15 mouse cellular contexts compared by ENCODE assay signal in the genomic region with DNA sequence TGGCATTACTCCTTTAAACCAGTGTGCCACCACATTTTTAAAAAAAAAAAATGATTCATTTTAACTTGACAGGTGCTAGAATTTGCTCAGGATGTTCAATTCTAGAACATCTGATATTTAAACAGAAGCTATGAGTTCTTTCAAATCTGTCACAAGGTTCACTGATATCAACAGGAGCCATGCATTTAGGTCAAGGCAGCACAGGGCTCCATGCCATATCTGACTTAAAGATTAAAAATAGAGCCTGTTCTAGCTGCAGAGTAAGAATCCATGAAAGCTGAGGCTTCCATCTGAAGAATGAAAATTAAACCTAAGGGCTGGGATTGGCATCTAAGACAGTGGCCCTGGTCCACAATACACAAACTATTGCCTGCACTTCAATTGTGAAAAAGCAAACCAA.
"Had no signal": no experiment of that assay in that cellular context is flagged by ENCODE, and none has a peak within 500 bp of the region (broad histone marks: within the 10 kb centered on the region; RNA-seq: fewer than 3 reads in every experiment).

No protein-coding gene starts in this region.

- DNase-seq: kidney, postnatal 4 days; liver; liver, embryonic 13.5 days; liver, postnatal 0 days; lung, postnatal 14 days; thymus, postnatal 4 days had no signal

- ATAC-seq: midbrain, embryonic 15.5 days had no signal

- H3K9me3 ChIP-seq: limb, embryonic 12.5 days; liver, embryonic 13.5 days; lung, embryonic 15.5 days; megakaryocyte, embryonic 14.5 days; midbrain, embryonic 15.5 days; neural tube, embryonic 12.5 days had no signal

- H3K27ac ChIP-seq: layer of hippocampus, adult 2 months; limb, embryonic 12.5 days; liver, embryonic 13.5 days; lung, embryonic 15.5 days; macrophage; midbrain, embryonic 15.5 days; neural tube, embryonic 12.5 days; stomach, postnatal 0 days had no signal

- H3K4me2 ChIP-seq: limb, embryonic 12.5 days; liver, embryonic 13.5 days; lung, embryonic 15.5 days; midbrain, embryonic 11.5 days; midbrain, embryonic 15.5 days; neural tube, embryonic 12.5 days had no signal

- H3K4me3 ChIP-seq: layer of hippocampus, adult 2 months; limb, embryonic 12.5 days; liver, embryonic 13.5 days; lung, embryonic 15.5 days; midbrain, embryonic 15.5 days; neural tube, embryonic 12.5 days had no signal

- H3K27me3 ChIP-seq: liver, embryonic 13.5 days; lung, embryonic 15.5 days; megakaryocyte, embryonic 14.5 days; midbrain, embryonic 15.5 days; neural tube, embryonic 12.5 days had no signal

- H3K9ac ChIP-seq: limb, embryonic 12.5 days; liver, embryonic 13.5 days; liver, postnatal 0 days; lung, embryonic 15.5 days; midbrain, embryonic 15.5 days; neural tube, embryonic 12.5 days had no signal

- H3K36me3 ChIP-seq: limb, embryonic 12.5 days; liver, embryonic 13.5 days; midbrain, embryonic 15.5 days had no signal
